Mouse (Mus musculus): ENCODE data around the gene Cc2d1a.

- TF ChIP-seq POLR2A (IDR thresholded peaks at IDR 0.05; ENCODE audit: insufficient read depth, low read depth, low read length) (no peak), CTCF (IDR thresholded peaks at IDR 0.05; ENCODE audit: insufficient read depth, low read depth, low read length) (no peak)
These were observed 37.4 kb upstream of the Cc2d1a start, which contains the start of gene Nanos3 for GRCm38 (mm10) chr8:84185117-84185516.
